Mouse (Mus musculus) liver, postnatal 0 days (tissue): ENCODE results near the gene Creb3l2. TPM values are rescaled to one million over a fixed set of nuclear protein-coding genes. Genes with fewer than 3 reads are reported as not detected.

ENCODE experiments used
- ATAC-seq: fragments of 200-750 bp; cut with Nextera tagmentation; 2 replicates; pipeline ENCODE4 v1.8.0; 2017; ENCODE audit warnings: mild to moderate bottlenecking, moderate library complexity
- DNase-seq: peaks from one replicate; pipeline ENCODE4 v3.0.0-alpha.2; 2016
- H3K27ac ChIP-seq: fragments of 300-500 bp; sonication (generic); 2 replicates; pipeline ENCODE4 v1.5.1; 2014; ENCODE audit warnings: antibody characterized with exemption, moderate library complexity, mild to moderate bottlenecking, low read depth
- H3K27me3 ChIP-seq: fragments of 300-500 bp; sonication (generic); 2 replicates; pipeline ENCODE4 v1.6.1; 2014; ENCODE audit warnings: low read length, control low read depth, mixed read lengths; ENCODE audit not compliant: insufficient read depth
- H3K36me3 ChIP-seq: fragments of 300-500 bp; sonication (generic); replicated peaks from 2 replicates; pipeline ENCODE4 v1.6.1; 2014; ENCODE audit warnings: mild to moderate bottlenecking, control low read depth, low read length, moderate library complexity, mixed read lengths; ENCODE audit not compliant: insufficient read depth
- H3K4me1 ChIP-seq: fragments of 300-500 bp; sonication (generic); 2 replicates; pipeline ENCODE4 v1.6.1; 2014; ENCODE audit warnings: antibody characterized with exemption, mild to moderate bottlenecking, control low read depth; ENCODE audit not compliant: insufficient read depth
- H3K4me2 ChIP-seq: fragments of 300-500 bp; sonication (generic); 2 replicates; pipeline ENCODE4 v1.6.1; 2014; ENCODE audit warnings: low read depth, mild to moderate bottlenecking, low read length, moderate library complexity, mixed read lengths
- H3K4me3 ChIP-seq: fragments of 300-500 bp; sonication (generic); 2 replicates; pipeline ENCODE4 v1.5.1; 2014; ENCODE audit warnings: low read depth, low read length
- H3K9ac ChIP-seq: fragments of 300-500 bp; sonication (generic); replicated peaks from 2 replicates; pipeline ENCODE4 v1.6.1; 2014; ENCODE audit warnings: mild to moderate bottlenecking, moderate library complexity
- H3K9me3 ChIP-seq: fragments of 300-500 bp; sonication (generic); 2 replicates; pipeline ENCODE4 v1.6.1; 2016; ENCODE audit warnings: mild to moderate bottlenecking, control low read depth, low read length, mixed read lengths
- CTCF ChIP-seq: sonication (generic); IDR thresholded peaks from 2 replicates; pipeline ENCODE4 v1.5.1; 2016; ENCODE audit warnings: antibody characterized with exemption, low read depth
- EP300 ChIP-seq: IDR thresholded peaks from 2 replicates; pipeline ENCODE4 v1.6.1; 2016; ENCODE audit warnings: antibody characterized with exemption, low read depth, mild to moderate bottlenecking
- WGBS: fragments of 180-500 bp; shearing (Covaris S2); extraction: QIAGEN DNeasy Blood & Tissue Kit; methylation state at CpG from one replicate; pipeline ENCODE4 v1.1.7; 2014; ENCODE audit not compliant: insufficient replicate concordance; 5-methylcytosine and 5-hydroxymethylcytosine counted together
- polyA plus RNA-seq: library from polyadenylated mRNA; unstranded; fragments of >200 nt; fragmentation: Nextera tagmentation; extraction: Ambion mirVana; gene quantifications from 2 replicates; pipeline ENCODE4 v1.2.1, GENCODE M21; 2015

The Creb3l2 gene
- polyA plus RNA-seq, 1 experiment from 2014 or later, result 2.1 TPM

GRCm38 (mm10) chr6:37354449-37355179 lies 87.3 kb downstream of the Creb3l2 start:
- WGBS, result 18% methylated on average over 17 of the region's 17 CpGs
- ATAC-seq (peak; percentile 86), DNase-seq (peak; percentile 68)
- no peak overlapping the region for H3K9ac ChIP-seq
- H3K27ac ChIP-seq, result peak overlapping the region; percentile 59
- TF ChIP-seq CTCF, result peak; percentile 95
- no peak for TF ChIP-seq EP300
- H3K36me3 ChIP-seq, result peaks cover 26% of the 10 kb centered on the region
- H3K4me1 ChIP-seq, result peaks cover 3% of the 10 kb centered on the region; the same call in 1 of the 2 replicates
- H3K27me3 ChIP-seq, result no peaks in the 10 kb centered on the region
- H3K4me2 ChIP-seq, result peak overlapping the region; percentile 61
- peak overlapping the region; percentile 14 for H3K4me3 ChIP-seq
- H3K9me3 ChIP-seq, result no peaks in the 10 kb centered on the region

- Histone ChIP-seq H3K27ac (no peak overlapping the region), H3K4me2 (no peak overlapping the region), H3K36me3 (peaks cover 26% of the 10 kb centered on the region), H3K9me3 (no peaks in the 10 kb centered on the region), H3K27me3 (no peaks in the 10 kb centered on the region), H3K4me1 (peaks cover 3% of the 10 kb centered on the region; the same call in 1 of the 2 replicates), H3K4me3 (no peak overlapping the region), H3K9ac (no peak overlapping the region)
- DNase-seq, result no peak
- no peak for ATAC-seq
- WGBS, result 52% methylated on average over 9 of the region's 9 CpGs
- TF ChIP-seq EP300 (no peak), CTCF (no peak)
Measured at GRCm38 (mm10) chr6:37353616-37354015, 88.3 kb downstream of the Creb3l2 start.

GRCm38 (mm10) chr6:37351731-37352380 lies 90.1 kb downstream of the Creb3l2 start:
- WGBS, result 36% methylated on average over 10 of the region's 10 CpGs
- peaks cover 26% of the 10 kb centered on the region for H3K36me3 ChIP-seq
- peaks cover 3% of the 10 kb centered on the region; the same call in 1 of the 2 replicates for H3K4me1 ChIP-seq
- DNase-seq (peak; percentile 55), ATAC-seq (no peak)
- H3K9ac ChIP-seq, result no peak overlapping the region
- peak; percentile 78 for TF ChIP-seq CTCF
- TF ChIP-seq EP300, result no peak
- H3K27me3 ChIP-seq, result no peaks in the 10 kb centered on the region
- H3K27ac ChIP-seq, result no peak overlapping the region
- H3K9me3 ChIP-seq, result no peaks in the 10 kb centered on the region
- no peak overlapping the region for H3K4me3 ChIP-seq
- H3K4me2 ChIP-seq, result no peak overlapping the region

- H3K4me3 ChIP-seq, result no peak overlapping the region
- ATAC-seq (no peak), DNase-seq (no peak)
- WGBS, result 78% methylated on average over 8 of the region's 8 CpGs
- peaks cover 3% of the 10 kb centered on the region; the same call in 1 of the 2 replicates for H3K4me1 ChIP-seq
- TF ChIP-seq CTCF (no peak), EP300 (no peak)
- H3K9me3 ChIP-seq, result no peaks in the 10 kb centered on the region
- H3K27ac ChIP-seq, result no peak overlapping the region
- no peaks in the 10 kb centered on the region for H3K27me3 ChIP-seq
- H3K9ac ChIP-seq, result no peak overlapping the region
- H3K4me2 ChIP-seq, result no peak overlapping the region
- H3K36me3 ChIP-seq, result peaks cover 13% of the 10 kb centered on the region
Measured at GRCm38 (mm10) chr6:37350315-37350714, 91.6 kb downstream of the Creb3l2 start.

GRCm38 (mm10) chr6:37347606-37348005 lies 94.3 kb downstream of the Creb3l2 start:
- Histone ChIP-seq H3K36me3 (0 out of 2 replicates have a peak, but pooled peaks cover 7% of the 10 kb centered on the region), H3K4me1 (no peaks in the 10 kb centered on the region), H3K4me3 (no peak overlapping the region), H3K9ac (no peak overlapping the region), H3K9me3 (no peaks in the 10 kb centered on the region), H3K27me3 (no peaks in the 10 kb centered on the region), H3K27ac (no peak overlapping the region), H3K4me2 (no peak overlapping the region)
- ATAC-seq (no peak; the same call in 1 of the 2 replicates), DNase-seq (no peak)
- WGBS, result 66% methylated on average over 5 of the region's 5 CpGs
- TF ChIP-seq CTCF, result no peak
- TF ChIP-seq EP300, result no peak

- Histone ChIP-seq H3K9me3 (no peaks in the 10 kb centered on the region), H3K4me3 (no peak overlapping the region), H3K4me1 (no peaks in the 10 kb centered on the region), H3K36me3 (peaks cover 27% of the 10 kb centered on the region), H3K9ac (no peak overlapping the region), H3K27ac (no peak overlapping the region), H3K27me3 (no peaks in the 10 kb centered on the region), H3K4me2 (no peak overlapping the region)
- DNase-seq (no peak), ATAC-seq (no peak)
- TF ChIP-seq CTCF (no peak), EP300 (no peak)
- 67% methylated on average over 5 of the region's 5 CpGs for WGBS
Measured at GRCm38 (mm10) chr6:37338055-37338454, 103.9 kb downstream of the Creb3l2 start.
